Mouse (Mus musculus): ENCODE results near the gene Car14.
A peak's percentile ranks its signal among the peaks of the same experiment; 100 is the strongest.
"Not testable (repeated sequence)": the region's sequence is repeated elsewhere in the genome, so short reads cannot be mapped to it uniquely, and the experiment has no call there.

The Car14 gene

DNA sequence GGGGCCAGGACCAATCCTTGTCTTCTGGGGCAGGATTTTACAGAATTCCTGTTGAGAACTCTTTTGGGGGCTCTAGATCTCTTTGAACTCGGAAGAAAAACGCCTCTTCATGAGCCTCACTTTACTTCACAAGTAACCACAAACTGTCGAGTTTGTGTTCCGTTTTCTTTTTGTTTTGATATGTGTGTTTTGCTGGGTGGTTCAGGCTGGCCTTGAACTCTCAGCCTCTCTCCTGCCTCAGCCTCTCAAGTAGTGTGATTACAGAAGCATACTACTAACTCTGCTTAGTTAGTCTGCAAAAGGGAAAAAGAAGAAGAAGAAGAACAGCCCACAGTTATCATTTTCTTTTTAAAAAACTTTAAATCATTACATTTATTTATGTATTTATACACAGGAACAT lies 19.7 kb upstream of the Car14 start:
- no peak for DNase-seq (ENCODE audit: low spot score)

DNA sequence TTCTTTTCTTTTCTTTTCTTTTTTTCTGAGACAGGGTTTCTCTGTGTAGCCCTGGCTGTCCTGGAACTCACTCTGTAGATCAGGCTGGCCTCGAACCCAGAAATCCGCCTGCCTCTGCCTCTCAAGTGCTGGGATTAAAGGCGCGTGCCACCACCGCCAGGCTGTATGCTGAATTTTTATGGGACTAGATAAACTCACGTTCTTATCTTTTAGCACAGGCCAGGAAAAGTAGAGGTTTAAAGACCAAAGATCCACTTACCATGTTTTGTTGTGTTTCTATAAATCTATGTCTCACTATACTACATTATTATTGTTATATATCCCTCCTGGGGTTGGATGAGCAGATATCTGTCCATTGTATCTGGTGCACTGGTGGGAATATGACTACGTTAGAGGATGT lies 18.9 kb upstream of the Car14 start:
- not testable (repeated sequence) for DNase-seq (ENCODE audit: low spot score)

DNA sequence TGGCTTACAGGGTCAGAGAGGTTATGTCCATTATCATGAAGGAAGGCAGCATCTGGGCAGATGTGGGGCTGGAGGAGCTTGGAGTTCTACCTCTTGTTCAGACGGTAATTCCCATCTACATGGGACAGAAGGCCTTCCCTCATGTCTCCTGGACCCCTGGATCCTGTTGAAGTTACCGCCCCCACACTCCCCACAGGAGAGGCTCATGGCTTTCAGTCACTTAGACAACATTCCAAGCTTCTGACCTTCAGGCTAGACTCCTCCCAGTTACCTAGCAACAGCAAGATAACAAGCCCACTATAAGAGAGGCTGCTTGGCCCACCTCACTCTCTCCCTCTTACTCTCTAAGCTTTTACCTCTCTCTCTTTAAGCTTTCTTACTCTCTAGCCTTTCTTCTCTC lies 16.0 kb upstream of the Car14 start:
- not testable (repeated sequence) for DNase-seq (ENCODE audit: low spot score)

DNA sequence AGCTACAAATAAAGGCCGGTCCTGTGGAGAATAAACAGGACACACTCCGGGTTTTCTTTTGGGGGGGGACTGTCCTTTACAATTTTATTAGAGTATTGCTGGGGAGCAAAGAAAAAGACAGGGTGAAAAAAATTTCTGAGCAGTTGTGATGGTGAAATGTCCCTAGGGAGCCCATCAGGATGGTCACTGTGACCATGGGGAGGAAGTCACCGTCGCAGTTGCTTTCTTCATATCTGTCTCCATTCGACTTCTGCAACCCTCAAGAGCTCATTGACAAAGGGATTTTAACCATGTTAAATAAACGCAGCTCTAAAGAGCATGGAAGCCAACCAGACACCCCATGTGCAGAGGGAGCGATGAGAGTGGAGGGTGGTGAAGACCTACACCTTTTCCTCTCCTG lies 12.3 kb upstream of the Car14 start:
- DNase-seq (ENCODE audit: low spot score) = no peak

DNA sequence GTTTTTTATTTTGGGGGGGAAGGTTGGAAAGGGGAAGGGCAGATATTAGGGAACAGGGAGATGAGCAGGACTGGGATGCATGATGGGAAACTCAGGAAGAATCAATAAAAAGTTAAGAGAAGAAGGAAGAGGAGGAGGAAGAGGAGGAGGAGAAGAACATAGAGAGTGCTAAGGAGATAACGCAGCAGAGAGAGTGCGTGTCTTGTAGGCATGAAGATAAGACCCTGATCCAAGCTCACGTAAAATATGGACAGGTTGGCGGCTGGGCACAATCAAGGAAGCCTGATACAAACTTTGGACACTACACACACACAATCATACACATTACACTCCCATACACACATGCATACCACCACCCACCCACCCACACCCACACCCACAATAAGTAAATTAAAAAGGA lies 10.2 kb upstream of the Car14 start:
- DNase-seq (ENCODE audit: low spot score) = no peak

DNA sequence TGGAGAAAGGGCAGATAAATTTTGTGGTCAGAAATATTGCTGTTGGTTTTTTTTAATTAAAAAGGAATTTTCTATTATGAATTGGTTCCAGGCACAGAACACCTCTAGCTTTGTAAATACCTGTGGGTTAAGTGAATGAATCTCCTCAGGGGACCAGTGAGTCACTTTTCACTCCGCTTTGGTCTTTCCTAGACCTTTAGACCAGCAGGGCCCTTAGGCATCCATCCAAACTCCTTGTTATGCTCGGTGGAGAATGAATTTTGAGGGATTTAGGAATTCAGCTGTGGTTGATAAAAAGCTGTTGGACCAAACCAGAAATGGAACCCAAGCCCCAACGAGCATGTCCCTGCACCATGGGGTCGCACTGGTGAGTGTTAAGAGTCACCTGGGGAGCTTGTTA lies 3.1 kb upstream of the Car14 start:
- DNase-seq (ENCODE audit: low spot score) = no peak

DNA sequence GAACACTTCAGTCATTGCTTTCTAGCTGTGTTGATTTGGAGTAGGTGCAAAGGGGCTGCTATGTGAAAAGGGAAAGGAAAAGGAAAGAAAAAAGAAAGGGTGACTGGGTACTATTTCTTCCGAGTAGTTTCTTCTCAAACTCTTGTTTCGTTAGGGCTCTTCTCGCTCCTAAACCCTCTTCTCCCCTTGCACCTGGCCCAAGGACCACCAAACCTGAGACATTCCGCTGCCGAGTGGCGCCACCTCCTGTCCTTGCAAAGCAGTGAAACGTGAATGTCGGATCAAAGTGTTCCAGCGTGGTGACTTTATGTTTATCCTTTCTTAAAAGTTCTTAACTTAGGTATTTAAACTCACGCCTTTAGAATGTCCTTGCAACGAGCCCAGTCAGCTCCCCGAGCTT lies 2.4 kb upstream of the Car14 start:
- peak; percentile 56 for DNase-seq (ENCODE audit: low spot score)

DNA sequence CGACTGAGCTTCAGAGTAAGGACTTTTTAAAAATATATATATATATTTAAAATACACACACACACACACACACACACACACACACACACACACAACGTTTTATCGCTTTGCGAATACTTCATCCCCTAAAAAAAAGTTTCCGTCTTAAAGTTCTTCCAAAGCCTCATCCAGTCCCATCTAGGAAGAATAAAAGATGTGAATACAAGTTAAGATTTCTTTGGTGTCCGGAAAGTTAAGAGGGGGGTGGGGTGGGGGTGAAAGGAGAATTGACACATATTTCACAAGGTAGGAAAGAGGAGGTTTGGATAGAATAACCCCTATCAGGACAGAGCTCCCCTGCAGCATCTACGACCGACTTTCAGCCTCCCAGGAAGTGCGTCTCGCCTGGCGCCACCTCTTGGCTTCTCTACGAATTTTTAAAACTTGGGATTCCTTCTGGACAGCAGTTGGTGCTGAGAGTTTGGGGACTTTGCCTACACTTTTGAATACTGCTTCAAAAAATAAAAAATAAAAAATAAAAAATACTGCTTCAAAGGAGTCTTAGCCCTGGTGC lies 1.5 kb upstream of the Car14 start:
- DNase-seq (ENCODE audit: low spot score) = peak; percentile 70

DNA sequence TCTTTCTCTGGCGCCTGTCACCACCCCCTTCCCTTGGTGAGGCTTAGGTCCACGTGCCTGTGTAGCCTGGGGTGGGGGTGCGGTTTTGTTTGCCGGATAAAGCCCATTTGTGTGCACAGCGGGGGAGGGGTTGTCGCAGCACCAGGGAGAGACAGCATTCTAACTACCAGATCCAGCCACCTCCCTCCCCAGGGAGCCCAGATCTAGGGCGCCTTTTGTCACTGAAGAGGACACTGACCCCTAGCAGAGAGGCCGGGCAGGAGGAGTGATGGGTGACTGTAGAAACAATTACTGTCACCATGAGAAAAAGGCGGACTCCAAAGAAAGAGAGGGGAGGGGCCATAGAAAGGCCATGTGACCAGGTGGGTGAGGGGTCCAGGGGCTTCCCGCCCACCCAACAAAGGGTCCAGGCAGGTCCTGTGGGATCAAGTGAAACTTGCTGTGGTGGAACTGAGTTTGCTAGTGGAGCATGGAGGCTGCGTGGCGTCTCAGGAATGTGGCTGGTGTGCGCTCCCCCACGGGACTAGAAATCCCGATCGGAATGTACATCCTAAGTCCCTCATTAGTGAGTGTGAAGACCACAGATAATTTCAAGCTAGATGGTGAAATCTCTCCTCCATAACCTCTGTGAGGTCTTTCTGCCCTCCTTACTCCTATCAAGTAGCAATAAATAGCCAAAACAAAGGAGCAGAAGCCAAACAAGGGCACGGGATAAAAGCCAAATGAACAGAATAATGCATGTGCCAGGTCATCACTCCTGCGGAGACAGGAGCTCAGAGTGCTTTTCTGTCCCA lies 852 bp upstream of the Car14 start:
- peak; percentile 37 for DNase-seq (ENCODE audit: low spot score)

DNA sequence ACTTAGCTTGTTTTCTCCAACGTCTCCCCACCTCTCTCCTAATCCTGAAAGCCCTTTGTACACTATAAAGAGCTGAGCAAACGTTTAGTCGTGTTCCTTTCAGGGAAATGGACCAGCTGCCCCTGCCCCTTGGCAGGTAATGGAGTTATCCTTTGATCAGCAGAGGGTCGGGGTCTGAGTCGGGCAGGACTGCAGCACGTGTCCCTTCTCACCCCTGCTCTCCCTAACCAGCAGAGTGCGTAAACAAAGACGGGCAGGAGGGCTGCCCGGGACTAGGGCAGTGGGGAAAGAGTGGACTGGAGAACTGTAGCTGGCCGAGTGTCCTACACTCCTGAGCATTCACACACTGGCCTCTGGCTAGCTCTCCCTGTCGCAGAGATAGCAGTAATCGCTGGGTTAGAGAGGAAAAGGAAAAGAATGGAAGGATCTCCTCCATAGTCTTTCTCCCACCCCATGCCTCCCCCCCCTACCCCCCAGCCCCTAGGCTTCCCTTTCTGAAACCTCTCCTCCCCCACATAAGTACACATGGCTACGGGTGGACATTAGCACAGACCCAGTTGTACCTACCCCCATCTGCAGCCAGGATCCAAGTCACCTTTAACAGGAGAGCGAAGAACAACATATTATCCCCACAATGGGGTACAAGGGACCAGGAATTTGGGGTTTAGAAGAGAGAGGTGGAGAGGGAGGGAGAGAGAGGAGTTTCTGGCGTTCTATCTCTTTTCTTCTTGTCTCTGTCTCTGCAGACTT lies 563 bp downstream of the Car14 start:
- no peak for DNase-seq (ENCODE audit: low spot score)

DNA sequence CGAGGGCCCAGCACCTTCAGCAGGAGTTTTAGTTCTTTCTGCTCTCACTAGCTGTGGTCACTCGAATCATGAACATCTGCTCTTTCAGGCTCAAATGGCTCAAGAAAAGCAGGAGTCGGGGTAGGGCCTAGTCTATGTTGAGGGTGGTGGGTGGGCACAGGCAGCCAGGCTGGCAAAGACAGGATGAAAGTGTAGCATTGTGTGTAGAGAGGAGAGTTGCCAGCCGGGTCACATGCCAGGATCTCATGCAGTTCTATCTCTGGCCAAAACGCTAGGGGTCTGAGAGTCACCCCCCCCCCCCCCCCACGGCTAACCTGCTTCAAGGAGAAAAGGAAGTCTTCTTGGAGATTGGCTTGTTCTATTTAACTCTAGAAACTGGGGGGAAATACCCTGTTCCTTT lies 1.8 kb downstream of the Car14 start:
- DNase-seq (ENCODE audit: low spot score) = no peak

DNA sequence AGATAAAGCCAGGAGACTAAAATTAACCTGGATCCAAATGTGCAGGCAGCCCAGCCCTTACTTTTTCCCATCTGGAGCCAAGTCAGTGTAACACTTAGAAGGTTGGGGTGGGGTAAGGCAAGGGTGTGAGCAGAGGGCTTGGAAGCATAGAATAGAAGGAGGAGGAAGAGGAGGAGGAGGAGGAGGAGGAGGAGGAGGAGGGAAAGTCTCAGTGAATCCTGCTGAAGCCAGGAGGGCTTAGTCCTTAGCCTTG lies 2.2 kb downstream of the Car14 start:
- DNase-seq (ENCODE audit: low spot score) = no peak

DNA sequence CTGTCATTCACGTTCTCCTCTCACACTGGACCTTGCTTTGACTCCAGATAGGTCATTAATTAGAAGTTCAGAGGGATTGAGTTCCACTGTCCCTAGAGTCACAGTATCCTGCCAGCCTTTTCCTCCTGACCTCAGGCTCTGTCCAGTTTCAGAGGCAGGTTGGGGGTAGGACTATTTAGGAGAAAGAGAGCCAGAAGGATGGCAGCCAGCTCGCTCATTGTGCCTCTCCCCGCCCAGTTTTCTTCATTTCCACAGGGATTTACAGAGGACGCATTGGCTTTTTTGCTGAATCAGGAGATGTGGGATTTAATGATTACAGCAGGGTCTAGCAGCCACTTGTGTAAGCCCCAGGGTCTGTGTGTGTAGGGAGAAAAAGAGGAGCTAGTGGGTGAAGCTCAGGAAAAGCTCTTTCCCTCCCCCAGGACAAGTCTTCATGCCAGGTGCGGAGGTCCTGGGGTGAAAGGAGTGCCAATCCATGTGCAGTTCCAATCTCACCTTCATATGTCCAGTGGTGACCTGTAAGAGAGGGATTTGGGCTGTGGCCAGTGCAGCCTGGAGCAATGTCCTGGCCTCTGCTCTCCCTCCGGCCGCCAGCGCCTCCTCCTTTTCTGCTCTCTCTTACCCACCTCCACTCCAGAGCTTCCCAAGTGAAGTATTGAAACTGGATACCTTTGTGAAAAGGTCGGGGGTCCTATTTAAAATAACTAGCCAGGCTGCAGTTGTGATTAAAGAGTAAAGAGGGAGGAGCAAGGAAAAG lies 2.7 kb downstream of the Car14 start:
- no peak for DNase-seq (ENCODE audit: low spot score)

DNA sequence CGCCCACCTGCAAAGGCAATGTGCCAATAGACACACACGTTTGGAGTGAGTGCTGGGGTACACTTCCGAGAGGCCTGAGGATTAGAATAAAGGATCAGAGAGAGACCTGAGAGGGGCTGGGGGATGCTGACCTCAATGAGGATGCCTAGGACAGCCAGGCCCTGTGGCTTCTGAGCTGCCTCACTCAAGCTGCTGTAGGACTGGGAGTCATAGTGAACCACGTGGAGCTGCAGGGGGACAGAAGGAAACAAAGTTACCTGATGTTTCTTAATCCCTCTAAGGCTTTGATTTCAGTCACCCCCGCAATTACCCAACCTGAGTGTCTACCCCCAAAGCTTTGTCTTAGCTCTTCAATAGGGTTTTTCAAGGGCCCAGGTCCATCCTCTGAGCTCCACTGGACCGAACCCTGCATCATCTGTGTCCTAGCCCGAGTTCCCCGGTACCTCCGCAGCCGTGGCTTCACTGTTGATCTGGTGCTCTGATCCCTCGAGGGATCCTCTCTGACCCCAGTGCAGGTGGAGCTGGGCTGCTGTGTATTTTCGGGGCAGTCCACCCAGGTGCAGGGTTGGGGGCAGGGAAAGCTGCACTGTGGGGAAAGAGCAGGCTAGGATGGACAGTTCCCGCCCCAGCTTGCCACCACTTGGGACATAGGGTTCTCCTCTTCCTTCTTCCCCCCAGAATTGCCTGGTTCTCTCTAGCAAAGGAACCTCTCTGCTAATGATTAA lies 4.5 kb downstream of the Car14 start:
- DNase-seq (ENCODE audit: low spot score) = no peak

DNA sequence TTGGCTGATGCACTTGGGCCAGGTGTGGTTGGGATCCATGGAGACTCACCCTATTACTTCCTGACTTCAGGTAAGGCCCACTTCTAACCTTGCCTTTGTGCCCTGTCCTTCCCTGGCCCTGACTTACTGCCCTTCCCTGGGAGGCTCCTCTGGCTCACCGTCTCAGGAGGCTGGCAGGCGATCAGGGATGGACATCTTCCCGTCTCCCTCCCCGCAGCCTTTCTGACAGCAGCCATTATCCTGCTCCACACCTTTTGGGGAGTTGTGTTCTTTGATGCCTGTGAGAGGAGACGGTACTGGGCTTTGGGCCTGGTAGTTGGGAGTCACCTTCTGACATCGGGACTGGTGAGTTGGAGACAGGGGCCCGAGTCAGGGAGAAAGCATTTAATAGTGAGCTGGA lies 9.0 kb downstream of the Car14 start:
- DNase-seq (ENCODE audit: low spot score) = not testable (repeated sequence)

DNA sequence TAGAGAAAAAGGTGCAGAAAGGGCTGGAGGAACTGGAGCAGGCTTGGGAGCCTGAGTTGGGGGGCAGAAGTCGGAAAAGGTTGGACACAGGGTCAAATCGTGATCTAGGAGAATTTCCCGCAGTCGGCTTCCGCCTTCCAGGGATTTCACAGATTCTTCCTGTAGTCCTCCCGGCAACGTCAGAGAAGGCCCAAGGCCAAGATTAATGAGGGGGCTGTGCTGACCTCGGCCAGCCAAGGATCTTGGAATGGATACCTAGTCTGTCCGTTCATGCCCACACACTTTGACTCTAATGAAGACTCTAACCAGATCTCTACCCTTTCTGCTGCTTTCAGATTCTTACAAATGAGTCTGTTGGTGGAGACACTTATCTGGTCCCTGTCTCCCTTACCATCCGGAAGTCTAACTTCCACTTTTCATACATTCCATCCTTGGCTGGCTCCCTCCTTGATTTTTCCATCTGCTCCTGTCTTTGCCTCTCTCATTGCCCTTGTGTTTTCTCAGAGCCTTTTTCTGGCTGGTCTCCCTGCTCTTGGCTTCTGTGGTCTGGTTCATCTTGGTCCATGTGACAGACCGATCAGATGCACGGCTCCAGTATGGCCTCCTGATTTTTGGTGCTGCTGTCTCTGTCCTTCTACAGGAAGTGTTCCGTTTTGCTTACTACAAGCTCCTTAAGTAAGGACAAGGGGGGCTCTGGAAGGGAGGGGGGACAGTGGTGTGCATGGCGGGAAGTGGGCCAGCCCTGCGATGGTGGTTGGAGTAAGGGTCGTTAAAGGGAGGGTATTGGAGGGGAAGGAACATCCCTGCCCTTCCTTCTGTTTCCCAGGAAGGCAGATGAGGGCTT lies 10.0 kb downstream of the Car14 start:
- DNase-seq (ENCODE audit: low spot score) = peak; percentile 75

DNA sequence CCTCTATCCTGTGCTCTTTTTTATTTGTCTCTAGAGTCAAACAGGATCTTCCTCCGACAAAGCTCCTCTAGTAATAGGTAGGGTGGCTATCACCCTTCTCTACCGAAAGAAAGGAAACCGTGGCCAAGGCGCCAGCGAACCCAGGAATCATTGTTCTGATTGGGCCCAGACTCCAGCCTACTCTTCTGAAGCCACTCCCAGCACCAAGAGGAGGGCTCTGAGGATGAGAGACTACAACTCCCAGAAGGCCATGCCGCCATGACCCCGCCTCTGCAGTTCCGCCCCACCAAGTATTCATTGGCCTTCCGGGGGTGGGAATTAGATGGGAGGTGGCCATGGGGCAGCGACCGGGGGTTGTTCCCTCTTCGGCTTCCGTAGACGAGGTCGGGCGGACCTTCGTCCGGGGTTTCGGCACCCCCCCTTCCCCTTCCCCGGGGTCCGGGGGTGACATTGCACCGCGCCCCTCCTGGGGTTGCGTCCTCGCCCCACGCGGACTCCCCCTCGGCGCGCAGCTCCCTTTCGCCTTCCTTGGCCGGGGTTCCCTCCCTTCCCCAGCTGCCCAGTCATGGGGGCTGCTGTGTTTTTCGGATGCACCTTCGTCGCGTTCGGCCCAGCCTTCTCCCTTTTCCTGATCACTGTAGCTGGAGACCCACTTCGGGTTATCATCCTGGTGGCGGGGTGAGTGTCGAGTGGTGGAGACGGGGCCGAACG lies 10.7 kb downstream of the Car14 start, which contains the start of gene Aph1a:
TSS of gene Aph1a (plus strand) at position 364 of the 711 bp plus-strand sequence.
- peak; percentile 97 for DNase-seq (ENCODE audit: low spot score)

DNA sequence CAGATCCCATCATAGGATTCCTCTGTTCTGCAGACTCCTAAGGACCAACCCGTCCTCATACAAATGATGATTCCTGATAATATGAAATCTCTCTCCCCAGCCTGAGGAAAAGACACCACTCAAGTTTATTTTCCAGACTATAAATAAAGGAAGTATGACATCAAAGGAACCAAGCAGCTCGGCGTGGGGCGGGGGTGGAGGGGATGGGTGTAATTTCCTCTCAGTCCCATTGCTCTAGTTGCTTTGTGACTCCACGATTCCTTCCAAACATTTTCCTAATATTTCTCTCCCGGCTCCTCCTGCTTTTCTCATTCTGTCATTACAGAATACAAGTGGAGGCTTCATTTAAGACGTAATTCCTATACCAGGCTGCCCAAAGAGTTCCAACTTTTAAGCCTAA lies 11.4 kb downstream of the Car14 start:
- no peak for DNase-seq (ENCODE audit: low spot score)

DNA sequence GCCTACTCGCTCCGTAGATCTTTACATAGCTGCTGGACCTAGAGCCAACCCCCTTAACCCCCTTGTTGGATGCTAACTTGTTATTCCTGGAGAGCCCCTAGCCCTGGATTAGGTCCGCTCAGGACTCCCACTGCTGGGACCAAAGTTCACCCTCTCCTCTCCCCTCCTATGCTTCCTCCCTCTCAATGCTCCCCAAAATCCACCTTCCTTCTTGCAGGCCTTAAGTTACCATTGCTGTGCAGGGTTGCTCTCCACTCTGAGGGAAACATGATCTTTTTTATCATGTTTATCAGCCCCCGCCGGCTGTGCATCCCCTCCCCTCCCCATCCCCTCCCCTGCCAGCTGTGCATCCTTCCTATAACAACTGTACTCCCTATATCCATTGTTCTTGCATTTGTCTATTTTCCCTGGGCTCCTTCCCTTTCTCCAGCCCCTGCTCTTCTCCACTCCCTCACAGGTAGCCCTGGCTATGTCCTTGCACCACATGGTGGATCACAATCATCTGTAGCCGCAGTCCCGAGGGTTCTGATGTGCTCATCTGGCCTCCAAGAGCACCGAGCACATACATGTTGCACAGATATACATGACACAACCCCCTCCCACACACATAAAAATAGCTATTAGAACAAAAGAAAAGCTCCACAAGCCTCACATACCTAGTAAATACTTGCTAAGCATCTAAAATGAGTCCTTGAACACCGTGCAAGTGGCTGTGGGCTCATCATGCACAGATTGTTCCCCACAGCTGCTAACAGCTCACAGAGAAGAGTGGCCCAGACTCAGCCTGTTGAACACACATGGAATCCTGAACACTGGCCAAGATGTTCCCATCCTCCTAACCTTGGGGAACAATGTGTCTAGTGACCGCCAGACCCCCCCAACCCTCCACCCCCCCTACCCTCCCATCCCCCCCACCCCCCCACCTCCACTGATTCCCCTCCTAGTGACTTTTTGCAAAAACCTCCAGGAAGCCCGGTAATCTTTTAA lies 12.1 kb downstream of the Car14 start:
- DNase-seq (ENCODE audit: low spot score) = peak; percentile 38
